Mouse (Mus musculus): ENCODE measurements around the gene Blmh. TPM values are rescaled to one million over a fixed set of nuclear protein-coding genes. Genes with fewer than 3 reads are reported as not detected.
"Not testable (repeated sequence)": the region's sequence is repeated elsewhere in the genome, so short reads cannot be mapped to it uniquely, and the experiment has no call there.

Gene Blmh
- polyA plus RNA-seq, 1 experiment from 2014 or later: 167 TPM

DNA sequence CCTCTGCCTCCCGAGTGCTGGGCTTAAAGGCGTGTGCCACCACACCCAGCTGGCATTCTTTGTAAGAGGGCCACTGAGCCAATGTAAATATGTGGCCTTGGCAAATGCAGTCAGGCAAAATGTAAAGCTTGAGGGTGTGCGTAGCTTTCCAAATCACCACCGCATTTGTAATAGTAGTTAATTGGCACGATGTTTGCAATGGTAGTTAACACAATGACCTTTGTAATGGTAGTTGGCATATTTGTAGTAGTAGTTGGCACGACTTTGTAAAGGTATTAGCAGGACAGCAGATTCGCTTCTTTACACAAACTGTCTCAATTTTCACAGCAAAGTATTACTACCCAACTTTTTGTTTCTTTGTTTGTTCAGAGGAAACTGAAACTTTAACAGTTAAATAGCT lies 16.0 kb upstream of the Blmh start:
- DNase-seq (ENCODE audit: low spot score): peak; percentile 11
- H3K9ac ChIP-seq (ENCODE audit: low read length): no peak overlapping the region
- H3K27me3 ChIP-seq (ENCODE audit: control insufficient read depth, insufficient read depth, low read length): no peaks in the 10 kb centered on the region
- no peak overlapping the region for H3K4me2 ChIP-seq (ENCODE audit: low read depth, low read length, severe bottlenecking)
- no peak overlapping the region for H3K27ac ChIP-seq (ENCODE audit: low read depth, low read length)
- WGBS: 87% methylated on average over 7 of the region's 7 CpGs
- H3K36me3 ChIP-seq (ENCODE audit: control insufficient read depth, insufficient read depth, low read length): no peaks in the 10 kb centered on the region
- H3K4me1 ChIP-seq (replicated peaks; ENCODE audit: control insufficient read depth, insufficient read depth, low read length): no peaks in the 10 kb centered on the region
- no peak for ATAC-seq (replicated peaks; ENCODE audit: low FRiP score)
- no peaks in the 10 kb centered on the region for H3K9me3 ChIP-seq (ENCODE audit: control insufficient read depth, low read length)
- H3K4me3 ChIP-seq (ENCODE audit: low read depth, low read length): no peak overlapping the region

DNA sequence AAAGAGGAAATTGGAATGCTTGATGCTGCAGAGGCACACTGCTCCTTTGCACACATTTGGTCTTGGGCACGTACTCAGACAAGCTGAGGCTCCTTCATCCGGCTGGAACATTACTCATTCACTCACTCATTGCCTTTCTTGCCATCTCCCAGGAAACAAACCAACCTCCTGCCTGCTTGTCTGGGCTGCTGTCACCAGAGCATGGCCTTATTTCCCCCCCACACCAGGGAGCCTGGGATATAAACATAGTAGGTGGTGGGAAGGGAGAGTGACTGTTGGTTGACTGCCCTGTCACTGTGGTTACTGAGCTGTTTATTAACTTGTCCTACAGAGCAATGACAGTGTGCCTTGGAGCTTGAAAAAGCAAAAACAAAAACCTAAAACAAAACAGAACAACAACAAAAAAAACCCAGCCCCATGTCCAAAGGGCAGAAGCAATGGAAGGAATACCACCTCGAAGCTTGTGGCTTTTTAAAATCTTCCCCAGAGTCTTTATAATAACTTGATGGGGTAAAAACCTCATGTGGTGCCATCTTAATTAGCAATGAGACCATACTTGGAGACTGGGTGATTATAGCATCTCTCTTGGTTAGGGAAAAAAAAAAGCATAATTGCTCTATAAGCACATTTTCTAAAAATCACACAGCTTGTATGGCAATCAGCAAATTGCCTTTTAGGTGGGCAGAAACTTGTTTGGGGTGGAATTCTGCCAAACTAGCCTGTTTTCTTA lies 13.1 kb upstream of the Blmh start:
- no peak overlapping the region for H3K27ac ChIP-seq (ENCODE audit: low read depth, low read length)
- H3K27me3 ChIP-seq (ENCODE audit: control insufficient read depth, insufficient read depth, low read length): no peaks in the 10 kb centered on the region
- H3K4me2 ChIP-seq (ENCODE audit: low read depth, low read length, severe bottlenecking): no peak overlapping the region
- H3K9me3 ChIP-seq (ENCODE audit: control insufficient read depth, low read length): no peaks in the 10 kb centered on the region
- no peak overlapping the region for H3K9ac ChIP-seq (ENCODE audit: low read length)
- H3K36me3 ChIP-seq (ENCODE audit: control insufficient read depth, insufficient read depth, low read length): no peaks in the 10 kb centered on the region
- 59% methylated on average over 3 of the region's 3 CpGs for WGBS
- ATAC-seq (replicated peaks; ENCODE audit: low FRiP score): no peak
- DNase-seq (ENCODE audit: low spot score): peak; percentile 23
- no peak overlapping the region for H3K4me3 ChIP-seq (ENCODE audit: low read depth, low read length)
- no peaks in the 10 kb centered on the region for H3K4me1 ChIP-seq (replicated peaks; ENCODE audit: control insufficient read depth, insufficient read depth, low read length)

DNA sequence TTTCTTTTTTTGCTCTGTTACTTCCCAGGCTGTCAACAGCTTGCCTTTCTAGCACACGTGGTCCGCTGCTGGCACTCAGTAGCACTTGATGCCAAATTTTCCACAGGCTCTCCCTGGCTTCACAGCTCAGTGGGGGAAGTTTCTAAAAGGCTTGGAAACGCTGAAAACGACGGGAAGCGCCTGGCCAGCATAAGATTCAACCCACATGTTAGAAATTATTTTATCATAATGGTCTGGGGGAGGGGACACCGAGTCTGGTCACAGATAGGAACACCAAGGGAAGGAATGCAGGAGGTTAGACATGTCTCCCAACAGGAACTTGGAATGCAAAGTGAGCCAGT lies 12.6 kb upstream of the Blmh start:
- WGBS: 70% methylated on average over 7 of the region's 7 CpGs
- no peak for ATAC-seq (replicated peaks; ENCODE audit: low FRiP score)
- no peak overlapping the region for H3K4me2 ChIP-seq (ENCODE audit: low read depth, low read length, severe bottlenecking)
- no peaks in the 10 kb centered on the region for H3K9me3 ChIP-seq (ENCODE audit: control insufficient read depth, low read length)
- no peak overlapping the region for H3K4me3 ChIP-seq (ENCODE audit: low read depth, low read length)
- no peaks in the 10 kb centered on the region for H3K27me3 ChIP-seq (ENCODE audit: control insufficient read depth, insufficient read depth, low read length)
- no peaks in the 10 kb centered on the region for H3K36me3 ChIP-seq (ENCODE audit: control insufficient read depth, insufficient read depth, low read length)
- no peak overlapping the region for H3K27ac ChIP-seq (ENCODE audit: low read depth, low read length)
- H3K4me1 ChIP-seq (replicated peaks; ENCODE audit: control insufficient read depth, insufficient read depth, low read length): no peaks in the 10 kb centered on the region; the same call in 1 of the 2 replicates
- no peak overlapping the region for H3K9ac ChIP-seq (ENCODE audit: low read length)
- peak; percentile 30 for DNase-seq (ENCODE audit: low spot score)

DNA sequence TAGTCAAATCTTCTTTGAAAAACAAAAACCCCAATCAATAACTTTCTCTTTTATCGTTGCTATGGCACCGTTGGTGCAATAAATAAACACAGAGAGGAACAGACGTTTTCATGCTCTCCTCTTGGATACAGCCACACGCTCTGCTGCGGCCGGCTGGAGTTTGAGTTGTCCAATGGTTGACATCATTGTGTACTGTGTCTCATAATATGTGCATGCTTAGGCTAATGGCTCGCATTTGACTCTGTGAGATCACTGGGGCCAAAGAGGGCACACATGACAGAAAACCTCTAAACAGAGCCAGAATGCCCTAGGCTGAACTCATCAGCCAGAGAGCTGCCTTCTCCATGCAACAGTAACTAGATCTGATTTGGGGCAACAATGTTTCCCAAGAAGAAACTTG lies 10.2 kb upstream of the Blmh start:
- Histone ChIP-seq H3K4me1 (replicated peaks; ENCODE audit: control insufficient read depth, insufficient read depth, low read length) (no peaks in the 10 kb centered on the region; the same call in 1 of the 2 replicates), H3K4me2 (ENCODE audit: low read depth, low read length, severe bottlenecking) (no peak overlapping the region), H3K9ac (ENCODE audit: low read length) (no peak overlapping the region), H3K4me3 (ENCODE audit: low read depth, low read length) (no peak overlapping the region), H3K27ac (ENCODE audit: low read depth, low read length) (no peak overlapping the region), H3K36me3 (ENCODE audit: control insufficient read depth, insufficient read depth, low read length) (no peaks in the 10 kb centered on the region), H3K9me3 (ENCODE audit: control insufficient read depth, low read length) (no peaks in the 10 kb centered on the region), H3K27me3 (ENCODE audit: control insufficient read depth, insufficient read depth, low read length) (no peaks in the 10 kb centered on the region)
- 84% methylated on average over 7 of the region's 7 CpGs for WGBS
- ATAC-seq (replicated peaks; ENCODE audit: low FRiP score) (no peak), DNase-seq (ENCODE audit: low spot score) (peak; percentile 29)

DNA sequence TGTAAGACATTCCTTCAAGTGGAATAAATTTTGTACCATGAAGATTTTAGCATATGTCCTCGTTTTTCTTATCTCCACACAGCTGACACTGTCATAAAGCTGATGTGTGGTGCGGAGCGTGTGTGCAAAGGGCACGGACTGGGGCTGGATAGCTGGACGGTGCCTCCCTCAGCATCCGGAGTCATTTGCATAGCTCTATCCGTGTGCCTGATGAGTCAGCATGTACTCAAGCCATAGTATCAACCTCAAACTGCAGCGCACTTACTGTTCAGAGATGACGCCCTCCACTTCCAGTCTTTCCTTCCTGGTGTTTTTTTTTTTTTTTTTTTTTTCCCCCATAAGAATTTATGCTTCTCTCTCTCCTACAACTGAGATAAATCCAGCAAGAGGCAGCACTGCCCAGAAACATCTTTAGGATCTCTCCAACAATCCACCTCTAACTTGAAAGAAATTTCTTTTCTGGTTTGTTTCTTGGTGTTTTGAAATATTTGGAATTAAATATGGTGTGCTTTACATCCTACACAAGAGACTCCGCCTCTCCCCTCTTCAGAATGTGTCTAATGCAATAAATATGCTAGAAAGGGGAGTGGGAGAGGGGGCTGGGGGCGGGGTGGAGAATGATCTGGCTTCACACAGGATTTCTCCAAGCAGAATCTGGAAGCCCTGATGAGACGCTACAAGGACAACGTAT lies 7.9 kb upstream of the Blmh start:
- Histone ChIP-seq H3K9ac (ENCODE audit: low read length) (no peak overlapping the region), H3K4me1 (replicated peaks; ENCODE audit: control insufficient read depth, insufficient read depth, low read length) (no peaks in the 10 kb centered on the region; the same call in 1 of the 2 replicates), H3K27ac (ENCODE audit: low read depth, low read length) (no peak overlapping the region), H3K9me3 (ENCODE audit: control insufficient read depth, low read length) (no peaks in the 10 kb centered on the region), H3K36me3 (ENCODE audit: control insufficient read depth, insufficient read depth, low read length) (no peaks in the 10 kb centered on the region), H3K27me3 (ENCODE audit: control insufficient read depth, insufficient read depth, low read length) (no peaks in the 10 kb centered on the region), H3K4me3 (ENCODE audit: low read depth, low read length) (no peak overlapping the region), H3K4me2 (ENCODE audit: low read depth, low read length, severe bottlenecking) (no peak overlapping the region)
- ATAC-seq (replicated peaks; ENCODE audit: low FRiP score) (no peak), DNase-seq (ENCODE audit: low spot score) (peak; percentile 40)
- WGBS: 50% methylated on average over 13 of the region's 13 CpGs

DNA sequence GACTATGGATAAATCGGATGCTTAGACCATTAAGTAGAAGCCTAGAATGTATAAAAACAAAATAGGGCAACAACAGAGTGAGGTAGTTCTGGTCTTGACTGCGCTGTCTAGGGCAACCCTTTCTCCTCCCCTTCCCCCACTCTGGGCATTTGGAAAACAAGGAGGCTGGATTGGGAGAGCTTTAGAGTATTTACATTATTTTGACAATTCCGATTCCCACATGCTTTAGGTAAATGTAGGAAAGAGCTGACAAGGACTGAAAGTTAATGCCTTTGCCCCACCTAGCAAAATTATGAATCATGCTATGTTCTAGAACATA lies 7.4 kb upstream of the Blmh start:
- peak; percentile 39 for DNase-seq (ENCODE audit: low spot score)
- no peak overlapping the region for H3K4me2 ChIP-seq (ENCODE audit: low read depth, low read length, severe bottlenecking)
- ATAC-seq (replicated peaks; ENCODE audit: low FRiP score): no peak
- H3K9ac ChIP-seq (ENCODE audit: low read length): no peak overlapping the region
- no peaks in the 10 kb centered on the region; the same call in 1 of the 2 replicates for H3K4me1 ChIP-seq (replicated peaks; ENCODE audit: control insufficient read depth, insufficient read depth, low read length)
- H3K27ac ChIP-seq (ENCODE audit: low read depth, low read length): no peak overlapping the region
- no peaks in the 10 kb centered on the region for H3K27me3 ChIP-seq (ENCODE audit: control insufficient read depth, insufficient read depth, low read length)
- no peaks in the 10 kb centered on the region for H3K36me3 ChIP-seq (ENCODE audit: control insufficient read depth, insufficient read depth, low read length)
- H3K9me3 ChIP-seq (ENCODE audit: control insufficient read depth, low read length): no peaks in the 10 kb centered on the region
- no peak overlapping the region for H3K4me3 ChIP-seq (ENCODE audit: low read depth, low read length)
- 44% methylated on average over 3 of the region's 3 CpGs for WGBS

DNA sequence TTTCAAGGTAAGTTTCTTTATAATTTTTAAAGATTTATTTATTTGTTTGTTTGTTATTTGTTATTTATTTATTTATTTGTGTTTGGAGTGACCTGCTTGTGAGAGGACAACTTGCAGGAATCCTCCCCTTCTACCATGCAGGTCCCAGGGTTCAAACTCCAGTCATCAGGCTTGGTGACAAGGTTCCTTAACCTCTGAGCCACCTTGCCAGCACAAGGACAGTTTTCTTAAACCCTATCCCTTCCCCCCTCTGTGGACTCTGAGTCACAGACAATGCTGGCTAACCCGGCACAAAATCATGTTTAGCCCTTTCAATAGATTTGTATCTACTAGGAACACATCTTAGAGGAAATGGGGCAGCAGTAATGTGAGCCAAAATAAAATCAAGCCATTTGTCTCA lies 4.0 kb upstream of the Blmh start:
- peak; percentile 11 for DNase-seq (ENCODE audit: low spot score)
- no peaks in the 10 kb centered on the region; the same call in 1 of the 2 replicates for H3K4me1 ChIP-seq (replicated peaks; ENCODE audit: control insufficient read depth, insufficient read depth, low read length)
- no peak overlapping the region for H3K4me2 ChIP-seq (ENCODE audit: low read depth, low read length, severe bottlenecking)
- no peaks in the 10 kb centered on the region for H3K9me3 ChIP-seq (ENCODE audit: control insufficient read depth, low read length)
- H3K4me3 ChIP-seq (ENCODE audit: low read depth, low read length): no peak overlapping the region
- H3K36me3 ChIP-seq (ENCODE audit: control insufficient read depth, insufficient read depth, low read length): no peaks in the 10 kb centered on the region
- 65% methylated on average over 1 of the region's 1 CpGs for WGBS
- H3K27me3 ChIP-seq (ENCODE audit: control insufficient read depth, insufficient read depth, low read length): no peaks in the 10 kb centered on the region
- H3K27ac ChIP-seq (ENCODE audit: low read depth, low read length): no peak overlapping the region
- no peak for ATAC-seq (replicated peaks; ENCODE audit: low FRiP score)
- H3K9ac ChIP-seq (ENCODE audit: low read length): no peak overlapping the region

DNA sequence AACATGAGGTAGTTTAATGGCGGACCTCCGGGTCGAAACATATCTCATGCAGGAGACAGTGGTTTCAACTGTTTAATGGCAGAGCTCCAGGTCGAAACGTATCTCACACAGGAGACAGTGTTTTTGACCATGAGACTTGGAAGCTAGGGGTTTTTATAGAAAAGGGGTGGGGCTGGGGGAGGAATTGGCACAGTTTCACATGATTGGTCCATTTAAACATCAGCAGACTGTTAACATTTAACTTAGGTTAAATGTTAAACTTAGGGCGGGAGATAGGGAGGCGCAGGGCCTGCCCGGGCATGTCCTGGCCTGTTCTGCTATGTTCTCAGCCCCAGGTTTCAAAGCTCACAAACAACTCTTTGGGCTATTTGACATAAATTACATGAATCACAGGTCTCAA lies 4.0 kb downstream of the Blmh start:
- not testable (repeated sequence) for H3K4me1 ChIP-seq (replicated peaks; ENCODE audit: control insufficient read depth, insufficient read depth, low read length); DNase-seq (ENCODE audit: low spot score); H3K36me3 ChIP-seq (ENCODE audit: control insufficient read depth, insufficient read depth, low read length); ATAC-seq (replicated peaks; ENCODE audit: low FRiP score); H3K9me3 ChIP-seq (ENCODE audit: control insufficient read depth, low read length); H3K27ac ChIP-seq (ENCODE audit: low read depth, low read length); H3K27me3 ChIP-seq (ENCODE audit: control insufficient read depth, insufficient read depth, low read length); H3K9ac ChIP-seq (ENCODE audit: low read length); H3K4me3 ChIP-seq (ENCODE audit: low read depth, low read length); H3K4me2 ChIP-seq (ENCODE audit: low read depth, low read length, severe bottlenecking)
- whole genome bisulfite sequencing: 94% methylated on average over 8 of the region's 8 CpGs

DNA sequence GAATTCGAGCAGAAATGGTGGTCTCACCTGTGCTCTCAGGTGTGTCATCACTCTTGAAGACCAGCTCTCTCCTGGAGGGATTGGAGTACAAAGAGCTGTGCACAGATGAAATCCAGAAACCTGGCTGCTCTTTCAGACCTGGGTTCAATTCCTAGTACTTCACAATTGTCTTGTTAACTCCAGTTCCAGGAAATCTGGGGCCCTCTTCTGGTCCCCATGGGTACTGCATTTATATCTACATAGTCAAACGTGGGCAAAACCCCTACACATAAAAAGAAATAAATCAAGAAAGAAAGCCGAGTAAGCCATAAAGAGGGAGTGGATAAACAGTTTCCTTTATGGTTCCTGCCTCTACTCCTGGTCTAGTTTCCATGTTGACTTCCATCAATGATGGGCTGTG lies 8.6 kb downstream of the Blmh start:
- Histone ChIP-seq H3K4me2 (ENCODE audit: low read depth, low read length, severe bottlenecking) (no peak overlapping the region), H3K9ac (ENCODE audit: low read length) (no peak overlapping the region), H3K4me3 (ENCODE audit: low read depth, low read length) (no peak overlapping the region), H3K27ac (ENCODE audit: low read depth, low read length) (no peak overlapping the region), H3K4me1 (replicated peaks; ENCODE audit: control insufficient read depth, insufficient read depth, low read length) (no peaks in the 10 kb centered on the region), H3K9me3 (ENCODE audit: control insufficient read depth, low read length) (no peaks in the 10 kb centered on the region), H3K27me3 (ENCODE audit: control insufficient read depth, insufficient read depth, low read length) (no peaks in the 10 kb centered on the region), H3K36me3 (ENCODE audit: control insufficient read depth, insufficient read depth, low read length) (no peaks in the 10 kb centered on the region)
- DNase-seq (ENCODE audit: low spot score) (no peak), ATAC-seq (replicated peaks; ENCODE audit: low FRiP score) (no peak)
- 71% methylated on average over 3 of the region's 3 CpGs for WGBS

All from forebrain, embryonic 11.5 days (tissue).